Mouse (Mus musculus) hindbrain, embryonic 12.5 days (tissue): ENCODE results near the gene Prss35. TPM values are rescaled to one million over a fixed set of nuclear protein-coding genes. Genes with fewer than 3 reads are reported as not detected.

ENCODE experiments used
- polyA plus RNA-seq: library from polyadenylated mRNA; unstranded; fragments of >200 nt; fragmentation: Nextera tagmentation; extraction: Ambion mirVana; gene quantifications from 2 replicates; pipeline ENCODE4 v1.2.1, GENCODE M21; 2016

Prss35 gene
- polyA plus RNA-seq, 1 experiment from 2014 or later: 5.6 TPM

Other genes starting within 250 kb of the Prss35 start
- 40.4 and 41.4 TPM in 2 replicates for gene Pgm3, start 171.8 kb upstream of the Prss35 start, polyA plus RNA-seq
- gene Rwdd2a, start 171.7 kb upstream of the Prss35 start, polyA plus RNA-seq: 5.0 and 5.1 TPM in 2 replicates
- gene Me1, start 47.7 kb upstream of the Prss35 start, polyA plus RNA-seq: 22.8 and 27.1 TPM in 2 replicates
- 52.9 and 60.4 TPM in 2 replicates for gene Snap91, start 137.0 kb downstream of the Prss35 start, polyA plus RNA-seq